Mouse (Mus musculus) liver, embryonic 15.5 days (tissue): ENCODE measurements at regions not wholly inside any gene's neighbourhood (a gene's known extent, or its start where the extent isn't known, plus 50 kb on each side); places are given as distances from the start of the nearest gene placed in this dataset.
A peak's percentile ranks its signal among the peaks of the same experiment; 100 is the strongest.
"Not testable (repeated sequence)": the region's sequence is repeated elsewhere in the genome, so short reads cannot be mapped to it uniquely, and the experiment has no call there.

Experiments used
- ATAC-seq: fragments of 200-750 bp; cut with Nextera tagmentation; 2 replicates; pipeline ENCODE4 v1.8.0; 2017; ENCODE audit warnings: moderate number of reproducible peaks, mild to moderate bottlenecking, moderate library complexity; ENCODE audit not compliant: insufficient read depth
- H3K27ac ChIP-seq: fragments of 300-500 bp; sonication (generic); replicated peaks from 2 replicates; pipeline ENCODE4 v1.5.1; 2015; ENCODE audit warnings: mild to moderate bottlenecking, inconsistent platforms
- H3K27me3 ChIP-seq: fragments of 300-500 bp; sonication (generic); 2 replicates; pipeline ENCODE4 v1.6.1; 2015; ENCODE audit warnings: mild to moderate bottlenecking, inconsistent platforms
- H3K36me3 ChIP-seq: fragments of 300-500 bp; sonication (generic); replicated peaks from 2 replicates; pipeline ENCODE4 v1.6.1; 2015; ENCODE audit warnings: moderate library complexity, mild to moderate bottlenecking, inconsistent platforms
- H3K4me1 ChIP-seq: fragments of 300-500 bp; sonication (generic); replicated peaks from 2 replicates; pipeline ENCODE4 v1.6.1; 2015; ENCODE audit warnings: inconsistent platforms
- H3K4me2 ChIP-seq: fragments of 300-500 bp; sonication (generic); 2 replicates; pipeline ENCODE4 v1.6.1; 2015; ENCODE audit warnings: moderate library complexity, mild to moderate bottlenecking, inconsistent platforms
- H3K4me3 ChIP-seq: fragments of 300-500 bp; sonication (generic); replicated peaks from 2 replicates; pipeline ENCODE4 v1.5.1; 2015; ENCODE audit warnings: mild to moderate bottlenecking, inconsistent platforms
- H3K9ac ChIP-seq: fragments of 300-500 bp; sonication (generic); 2 replicates; pipeline ENCODE4 v1.6.1; 2015; ENCODE audit warnings: moderate library complexity, mild to moderate bottlenecking, inconsistent platforms
- H3K9me3 ChIP-seq: fragments of 300-500 bp; sonication (generic); replicated peaks from 2 replicates; pipeline ENCODE4 v1.6.1; 2016; ENCODE audit warnings: inconsistent platforms
- WGBS: fragments of 180-500 bp; shearing (Covaris S2); methylation state at CpG from one replicate; pipeline ENCODE4 v1.1.7; 2015; ENCODE audit warnings: mixed read lengths; ENCODE audit not compliant: insufficient replicate concordance; 5-methylcytosine and 5-hydroxymethylcytosine counted together

GRCm38 (mm10) chr4:145774241-145774761 is 94.3 kb upstream of the Zfp986 start:
- not testable (repeated sequence) for H3K9ac ChIP-seq, H3K27me3 ChIP-seq, H3K4me1 ChIP-seq, H3K9me3 ChIP-seq, H3K36me3 ChIP-seq, H3K27ac ChIP-seq
- ATAC-seq: peak; percentile 89
- 0 out of 2 replicates have a peak overlapping the region, but pooled peaks have one; percentile 10 for H3K4me3 ChIP-seq
- peak overlapping the region; percentile 55 for H3K4me2 ChIP-seq
- 1% methylated on average over 47 of the region's 49 CpGs for WGBS

DNA sequence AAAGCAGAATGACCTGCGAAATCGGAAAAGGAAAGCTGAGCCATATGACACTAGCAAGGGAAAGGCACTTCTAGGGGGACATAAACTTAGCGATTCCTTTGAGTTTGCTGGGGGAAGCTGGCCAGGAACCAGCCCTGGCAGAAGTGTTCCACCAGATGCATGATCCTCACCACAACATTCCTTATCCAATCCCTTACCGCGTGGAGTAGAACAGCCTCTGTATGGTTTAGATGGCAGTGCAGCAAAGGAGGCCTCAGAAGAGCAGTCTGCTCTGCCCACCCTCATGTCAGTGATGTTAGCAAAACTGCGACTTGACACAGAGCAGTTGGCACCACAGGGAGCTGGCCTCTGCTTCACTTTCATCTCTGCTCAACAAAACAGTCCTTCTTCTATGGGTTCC is 93.7 kb upstream of the Zfp986 start:
- 15% methylated on average over 2 of the region's 6 CpGs for WGBS

GRCm38 (mm10) chr4:145776531-145776930 is 92.1 kb upstream of the Zfp986 start:
- not testable (repeated sequence) for H3K9ac ChIP-seq, H3K4me3 ChIP-seq, H3K36me3 ChIP-seq, H3K4me1 ChIP-seq, H3K27me3 ChIP-seq, ATAC-seq, H3K4me2 ChIP-seq, H3K9me3 ChIP-seq, H3K27ac ChIP-seq

More for the DNA sequence above, 93.7 kb upstream of the Zfp986 start:
- H3K36me3 ChIP-seq, H3K27me3 ChIP-seq, H3K4me2 ChIP-seq, ATAC-seq, H3K9me3 ChIP-seq, H3K4me1 ChIP-seq, H3K9ac ChIP-seq, H3K4me3 ChIP-seq, H3K27ac ChIP-seq: not testable (repeated sequence)

DNA sequence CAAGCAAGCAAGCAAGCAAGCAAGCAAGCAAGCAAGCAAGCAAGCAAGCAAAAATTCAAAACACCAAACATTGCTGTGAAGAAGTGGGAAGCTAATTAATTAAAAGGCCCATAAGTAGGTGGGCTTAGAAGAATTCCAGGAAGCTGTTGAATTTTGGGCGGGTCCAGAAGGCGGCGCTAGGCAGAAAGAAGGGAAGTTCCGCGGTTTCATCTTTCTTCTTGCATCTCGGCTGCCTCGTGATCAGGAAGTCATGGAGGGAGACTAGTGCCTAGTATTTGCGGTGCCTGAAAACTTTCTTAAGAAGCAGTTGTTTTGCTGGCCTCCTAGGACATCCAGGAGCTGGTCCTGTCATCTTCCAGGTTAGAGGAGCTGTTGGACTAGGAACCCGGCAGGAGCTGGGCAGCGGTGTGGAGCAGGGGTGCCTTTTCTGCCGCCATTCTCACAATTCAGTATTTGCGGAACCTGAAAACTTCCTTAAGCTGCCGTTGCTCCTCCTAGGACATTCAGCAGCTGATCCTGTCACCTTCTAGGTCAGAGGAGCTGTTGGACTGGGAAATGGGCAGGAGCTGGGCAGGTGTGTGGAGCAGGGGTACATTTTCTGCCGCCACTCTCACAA is 87.2 kb upstream of the Zfp986 start:
- H3K9me3 ChIP-seq, H3K4me2 ChIP-seq, H3K4me3 ChIP-seq, H3K4me1 ChIP-seq, H3K9ac ChIP-seq, H3K36me3 ChIP-seq, H3K27me3 ChIP-seq, ATAC-seq, H3K27ac ChIP-seq: not testable (repeated sequence)
- no CpG with 5 or more reads among the region's 14 CpGs for WGBS

DNA sequence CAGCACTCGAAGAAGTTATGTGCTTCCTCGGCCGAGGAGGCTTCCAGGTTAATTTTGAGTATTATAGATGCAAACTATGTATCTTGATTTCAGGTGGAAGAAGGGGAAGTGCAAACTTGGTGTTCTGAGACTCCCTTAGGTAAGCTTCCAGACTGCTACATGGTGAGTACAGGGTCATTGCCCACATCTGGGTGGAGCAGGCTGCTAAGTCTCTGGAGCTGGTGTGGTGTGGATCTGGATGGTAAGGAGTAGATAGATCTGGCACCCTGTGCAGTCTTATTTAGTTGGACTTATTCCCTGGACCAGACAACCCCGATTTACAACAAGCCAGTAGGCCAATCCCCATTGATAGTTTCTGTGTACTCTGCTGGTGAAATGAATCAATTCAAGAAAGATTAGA is 53.9 kb upstream of the Zfp986 start:
- H3K9ac ChIP-seq, H3K4me2 ChIP-seq, H3K4me1 ChIP-seq, H3K36me3 ChIP-seq, H3K4me3 ChIP-seq, H3K9me3 ChIP-seq, H3K27me3 ChIP-seq, H3K27ac ChIP-seq, ATAC-seq: not testable (repeated sequence)
- no CpG with 5 or more reads among the region's 4 CpGs for WGBS
